Mouse (Mus musculus) embryonic facial prominence, embryonic 13.5 days (tissue): ENCODE results near the gene Med22. TPM values are rescaled to one million over a fixed set of nuclear protein-coding genes. Genes with fewer than 3 reads are reported as not detected.

Source experiments
- polyA plus RNA-seq: library from polyadenylated mRNA; unstranded; fragments of >200 nt; fragmentation: Nextera tagmentation; extraction: Ambion mirVana; gene quantifications from 2 replicates; pipeline ENCODE4 v1.2.1, GENCODE M21; 2015

Gene Med22
- polyA plus RNA-seq, 1 experiment from 2014 or later, result 55.1 TPM

Other genes with a start within 250 kb of the Med22 start
- not detected in 2 replicates for gene Lcn4, start 239.4 kb downstream of the Med22 start, polyA plus RNA-seq
- gene Abo, start 45.7 kb downstream of the Med22 start, polyA plus RNA-seq, result not detected in 2 replicates
- 32.9 and 33.1 TPM in 2 replicates for gene Surf6, start 7.8 kb downstream of the Med22 start, polyA plus RNA-seq
- 596 and 711 TPM in 2 replicates for gene Rpl7a, start 87 bp upstream of the Med22 start, polyA plus RNA-seq
- gene Surf2, start 5.7 kb upstream of the Med22 start, polyA plus RNA-seq, result 49.0 and 49.1 TPM in 2 replicates
- gene Surf1, start 5.9 kb upstream of the Med22 start, polyA plus RNA-seq, result 54.1 and 63.3 TPM in 2 replicates
- gene Surf4, start 23.3 kb upstream of the Med22 start, polyA plus RNA-seq, result 203 and 220 TPM in 2 replicates
- gene Stkld1, start 23.4 kb upstream of the Med22 start, polyA plus RNA-seq, result 0.22 TPM in 1 of 2 replicates, not detected in the other
- gene Rexo4, start 53.7 kb upstream of the Med22 start, polyA plus RNA-seq, result 51.9 and 55.3 TPM in 2 replicates
- not detected in 2 replicates for gene Adamts13, start 62.7 kb upstream of the Med22 start, polyA plus RNA-seq
- 78.0 and 80.0 TPM in 2 replicates for gene Cacfd1, start 99.2 kb upstream of the Med22 start, polyA plus RNA-seq
- gene Slc2a6, start 117.3 kb upstream of the Med22 start, polyA plus RNA-seq, result 0.44 and 0.84 TPM in 2 replicates
- 3.5 and 6.4 TPM in 2 replicates for gene Mymk, start 161.5 kb upstream of the Med22 start, polyA plus RNA-seq
- 2.9 and 4.3 TPM in 2 replicates for gene Adamtsl2, start 168.7 kb upstream of the Med22 start, polyA plus RNA-seq
- 0.24 and 0.37 TPM in 2 replicates for gene Fam163b, start 231.8 kb upstream of the Med22 start, polyA plus RNA-seq